Mouse (Mus musculus) G1E-ER4 (cell line): ENCODE results near the gene Eln. TPM values are rescaled to one million over a fixed set of nuclear protein-coding genes. Genes with fewer than 3 reads are reported as not detected.

Experiments
- GATA1 ChIP-seq: IDR thresholded peaks from one replicate; pipeline ENCODE4 v1.8.0; 2012; ENCODE audit warnings: low read length, inconsistent platforms
- polyA plus RNA-seq: library from polyadenylated mRNA; stranded (reverse); fragments of >175 nt; gene quantifications from 2 replicates; pipeline ENCODE4 v1.2.3, GENCODE M21; 2012

The Eln gene
- polyA plus RNA-seq, 1 experiment, result not detected

GRCm38 (mm10) chr5:134747947-134748618 lies 960 bp upstream of the Eln start:
- no peak for TF ChIP-seq GATA1

GRCm38 (mm10) chr5:134747512-134747893 lies 380 bp upstream of the Eln start:
- no peak for TF ChIP-seq GATA1

- no peak for TF ChIP-seq GATA1
Observed at GRCm38 (mm10) chr5:134746201-134746600, 922 bp downstream of the Eln start.

GRCm38 (mm10) chr5:134745801-134746200 lies 1.3 kb downstream of the Eln start:
- no peak for TF ChIP-seq GATA1

- no peak for TF ChIP-seq GATA1
Observed at GRCm38 (mm10) chr5:134745000-134745399, 2.1 kb downstream of the Eln start.

GRCm38 (mm10) chr5:134743991-134744390 lies 3.1 kb downstream of the Eln start:
- no peak for TF ChIP-seq GATA1

- no peak for TF ChIP-seq GATA1
Observed at GRCm38 (mm10) chr5:134742221-134742795, 4.8 kb downstream of the Eln start.

GRCm38 (mm10) chr5:134740501-134741341 lies 6.4 kb downstream of the Eln start:
- no peak for TF ChIP-seq GATA1

GRCm38 (mm10) chr5:134739951-134740350 lies 7.2 kb downstream of the Eln start:
- no peak for TF ChIP-seq GATA1

GRCm38 (mm10) chr5:134734920-134735319 lies 12.2 kb downstream of the Eln start:
- TF ChIP-seq GATA1, result no peak

- TF ChIP-seq GATA1, result no peak
Observed at GRCm38 (mm10) chr5:134734072-134734471, 13.1 kb downstream of the Eln start.

GRCm38 (mm10) chr5:134733241-134733640 lies 13.9 kb downstream of the Eln start:
- TF ChIP-seq GATA1, result no peak

- TF ChIP-seq GATA1, result no peak
Observed at GRCm38 (mm10) chr5:134729124-134729523, 18.0 kb downstream of the Eln start.

- TF ChIP-seq GATA1, result no peak
Observed at GRCm38 (mm10) chr5:134728535-134728934, 18.6 kb downstream of the Eln start.

GRCm38 (mm10) chr5:134727001-134727639 lies 20.0 kb downstream of the Eln start:
- no peak for TF ChIP-seq GATA1

GRCm38 (mm10) chr5:134725299-134725698 lies 21.8 kb downstream of the Eln start:
- no peak for TF ChIP-seq GATA1

GRCm38 (mm10) chr5:134720058-134720457 lies 27.1 kb downstream of the Eln start:
- TF ChIP-seq GATA1, result no peak
